Mouse (Mus musculus): Measurements from ENCODE around the gene Irf3.

The Irf3 gene

GRCm38 (mm10) chr7:45028351-45028750 is 30.9 kb downstream of the Irf3 start:
- in situ Hi-C loops (cut with MboI, MseI) = no loop called here

GRCm38 (mm10) chr7:45029995-45030394 is 32.5 kb downstream of the Irf3 start:
- in situ Hi-C loops (cut with MboI, MseI) = no loop called here

- in situ Hi-C loops (cut with MboI, MseI) = no loop called here
These were observed 33.4 kb downstream of the Irf3 start for GRCm38 (mm10) chr7:45030857-45031256.

GRCm38 (mm10) chr7:45033722-45034359 is 36.4 kb downstream of the Irf3 start:
- in situ Hi-C loops (cut with MboI, MseI) = no loop called here

- in situ Hi-C loops (cut with MboI, MseI) = loop anchor here (5.0 kb wide), 1 partner anchor 37 kb away; no protein-coding TSS in a partner anchor
These were observed 38.2 kb downstream of the Irf3 start for GRCm38 (mm10) chr7:45035631-45036030.

- in situ Hi-C loops (cut with MboI, MseI) = loop anchor here (5.0 kb wide), 1 partner anchor 36 kb away; no protein-coding TSS in a partner anchor
These were observed 39.3 kb downstream of the Irf3 start for GRCm38 (mm10) chr7:45036702-45037101.

GRCm38 (mm10) chr7:45037720-45038361 is 40.4 kb downstream of the Irf3 start:
- in situ Hi-C loops (cut with MboI, MseI) = loop anchor here (5.0 kb wide), 1 partner anchor 34 kb away; no protein-coding TSS in a partner anchor

- in situ Hi-C loops (cut with MboI, MseI) = loop anchor here (5.0 kb wide), 1 partner anchor 34 kb away; no protein-coding TSS in a partner anchor
These were observed 41.0 kb downstream of the Irf3 start for GRCm38 (mm10) chr7:45038411-45038810.

GRCm38 (mm10) chr7:45040851-45041250 is 43.4 kb downstream of the Irf3 start:
- in situ Hi-C loops (cut with MboI, MseI) = no loop called here

- in situ Hi-C loops (cut with MboI, MseI) = no loop called here
These were observed 45.9 kb downstream of the Irf3 start for GRCm38 (mm10) chr7:45043307-45043706.

- in situ Hi-C loops (cut with MboI, MseI) = no loop called here
These were observed 48.3 kb downstream of the Irf3 start for GRCm38 (mm10) chr7:45045741-45046140.

GRCm38 (mm10) chr7:45046853-45047350 is 49.5 kb downstream of the Irf3 start:
- in situ Hi-C loops (cut with MboI, MseI) = no loop called here

- in situ Hi-C loops (cut with MboI, MseI) = no loop called here
These were observed 50.0 kb downstream of the Irf3 start for GRCm38 (mm10) chr7:45047491-45047890.

- in situ Hi-C loops (cut with MboI, MseI) = no loop called here
These were observed 50.8 kb downstream of the Irf3 start for GRCm38 (mm10) chr7:45048001-45048890.

- in situ Hi-C loops (cut with MboI, MseI) = no loop called here
These were observed 51.6 kb downstream of the Irf3 start for GRCm38 (mm10) chr7:45048923-45049657.

GRCm38 (mm10) chr7:45050945-45051600 is 53.6 kb downstream of the Irf3 start:
- in situ Hi-C loops (cut with MboI, MseI) = no loop called here

- in situ Hi-C loops (cut with MboI, MseI) = no loop called here
These were observed 54.1 kb downstream of the Irf3 start for GRCm38 (mm10) chr7:45051601-45051974.

All from regulatory T cell (primary cell).